Mouse (Mus musculus) testis, adult 2 months (tissue): ENCODE measurements around the gene D430041D05Rik. TPM values are rescaled to one million over a fixed set of nuclear protein-coding genes. Genes with fewer than 3 reads are reported as not detected.

Experiments
- H3K27ac ChIP-seq: fragments of 200-500 bp; 2 replicates; pipeline ENCODE4 v1.5.1; 2012; ENCODE audit warnings: low read depth, low read length; ENCODE audit not compliant: control insufficient read depth, insufficient read depth
- H3K27me3 ChIP-seq: fragments of 200-500 bp; 2 replicates; pipeline ENCODE4 v1.6.1; 2012; ENCODE audit warnings: mild to moderate bottlenecking, low read length, moderate library complexity; ENCODE audit not compliant: control insufficient read depth, insufficient read depth
- H3K36me3 ChIP-seq: fragments of 200-500 bp; 2 replicates; pipeline ENCODE4 v1.6.1; 2012; ENCODE audit warnings: mild to moderate bottlenecking, low read length; ENCODE audit not compliant: control insufficient read depth, insufficient read depth
- H3K4me1 ChIP-seq: fragments of 200-500 bp; 2 replicates; pipeline ENCODE4 v1.6.1; 2012; ENCODE audit warnings: low read length; ENCODE audit not compliant: control insufficient read depth, insufficient read depth
- H3K4me3 ChIP-seq: fragments of 200-500 bp; 2 replicates; pipeline ENCODE4 v1.5.1; 2012; ENCODE audit warnings: low read depth, mild to moderate bottlenecking, low read length, moderate library complexity, mixed read lengths; ENCODE audit not compliant: control insufficient read depth
- CTCF ChIP-seq: fragments of 200-500 bp; IDR thresholded peaks from 2 replicates; pipeline ENCODE4 v1.5.1; 2012; ENCODE audit warnings: low read depth, mild to moderate bottlenecking, inconsistent platforms, low read length, moderate library complexity; ENCODE audit not compliant: control insufficient read depth, insufficient read depth, insufficient replicate concordance
- POLR2A ChIP-seq: fragments of 200-500 bp; IDR thresholded peaks from 2 replicates; pipeline ENCODE4 v1.6.1; 2012; ENCODE audit warnings: low read depth, mild to moderate bottlenecking, inconsistent platforms, low read length, moderate library complexity; ENCODE audit not compliant: control insufficient read depth
- polyA plus RNA-seq: library from polyadenylated mRNA; depleted of rRNA; stranded (reverse); fragments of >200 nt; gene quantifications from 2 replicates; pipeline ENCODE4 v1.2.3, GENCODE M21; 2012

Gene D430041D05Rik
- polyA plus RNA-seq, 1 experiment = 0.27 TPM

DNA sequence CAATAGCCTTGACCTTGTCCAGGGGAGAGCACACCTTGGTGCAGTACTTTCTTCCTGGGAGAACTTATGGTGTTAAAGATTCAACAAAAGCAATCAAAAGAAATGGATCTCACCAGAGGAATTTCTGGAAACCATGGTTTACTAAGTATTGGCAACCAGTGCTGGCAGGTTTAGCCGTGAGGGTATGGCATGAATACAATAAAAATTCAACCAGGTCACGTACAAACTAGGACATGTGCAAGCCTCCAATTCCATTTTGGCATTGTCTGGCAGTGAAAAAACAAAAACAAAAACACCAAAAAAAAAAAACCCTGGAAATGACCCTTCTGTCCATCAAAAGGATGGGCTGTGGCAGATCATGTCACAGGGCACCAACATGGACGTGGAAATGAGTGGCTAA lies 256.9 kb downstream of the D430041D05Rik start:
- Histone ChIP-seq H3K4me3 (no peak overlapping the region), H3K27me3 (no peaks in the 10 kb centered on the region), H3K36me3 (no peaks in the 10 kb centered on the region), H3K4me1 (no peaks in the 10 kb centered on the region), H3K27ac (no peak overlapping the region)
- TF ChIP-seq POLR2A (no peak), CTCF (no peak)

DNA sequence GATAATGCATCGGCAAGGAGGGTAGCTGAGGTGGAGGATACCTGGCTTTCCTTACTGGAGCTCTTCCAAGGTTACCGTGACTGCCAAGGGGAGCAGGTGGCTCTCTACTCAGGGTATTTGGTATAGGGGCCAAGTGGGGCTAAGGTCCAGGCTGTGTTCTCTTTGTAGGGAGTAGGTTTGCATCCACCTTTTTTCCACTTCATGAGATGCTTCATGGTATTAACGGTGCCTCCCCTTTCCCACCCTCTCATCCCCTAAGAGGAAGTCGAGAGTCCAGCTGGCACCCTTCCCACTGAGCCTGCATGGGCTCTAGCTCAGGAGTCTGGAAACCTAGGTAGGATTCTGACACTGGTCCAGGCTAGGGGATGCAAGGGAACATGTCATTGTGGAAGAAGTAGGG lies 257.5 kb downstream of the D430041D05Rik start:
- Histone ChIP-seq H3K27ac (no peak overlapping the region), H3K36me3 (no peaks in the 10 kb centered on the region), H3K27me3 (no peaks in the 10 kb centered on the region), H3K4me3 (no peak overlapping the region), H3K4me1 (no peaks in the 10 kb centered on the region)
- TF ChIP-seq POLR2A (no peak), CTCF (no peak)

DNA sequence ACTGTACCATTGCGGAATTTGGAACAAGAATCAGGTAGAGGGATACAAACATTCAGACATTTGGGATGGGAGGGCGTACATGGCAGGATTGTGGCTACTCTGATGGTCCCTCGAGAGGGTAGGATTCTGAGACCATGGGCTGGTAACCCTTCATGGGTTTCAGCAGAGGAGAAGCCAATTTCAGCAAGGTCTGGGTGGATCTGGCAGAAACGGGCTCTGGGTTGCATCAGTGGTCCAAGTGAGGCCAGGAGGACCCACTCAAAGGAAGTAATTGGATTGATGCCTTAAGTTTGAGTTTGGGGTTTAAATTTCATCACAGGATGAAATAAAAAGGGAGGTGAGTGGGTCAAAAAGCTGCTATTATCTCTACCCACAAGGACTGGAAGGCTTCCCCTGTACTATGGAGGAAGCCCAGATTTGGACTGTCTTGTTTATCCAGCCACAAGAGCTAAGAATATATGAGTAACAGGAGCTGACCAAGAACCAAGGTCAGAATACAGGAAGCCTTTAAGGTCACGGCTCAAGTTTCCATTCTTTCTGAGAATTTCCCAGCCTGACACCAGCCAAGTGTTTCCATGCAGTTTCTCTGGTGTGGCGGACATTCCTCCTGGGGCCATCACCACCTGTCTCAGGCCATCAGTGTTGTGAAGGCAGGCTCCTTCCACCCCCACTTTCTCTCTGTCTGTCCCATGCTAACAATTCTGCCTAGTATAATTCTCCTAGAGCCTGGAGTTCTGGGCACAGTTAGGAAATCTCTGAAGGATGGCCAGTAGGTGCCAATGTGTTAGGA lies 260.0 kb downstream of the D430041D05Rik start:
- H3K27me3 ChIP-seq = no peaks in the 10 kb centered on the region
- H3K4me3 ChIP-seq = no peak overlapping the region
- H3K4me1 ChIP-seq = peaks cover 2% of the 10 kb centered on the region; the same call in 1 of the 2 replicates
- no peak overlapping the region for H3K27ac ChIP-seq
- TF ChIP-seq POLR2A = no peak
- no peak for TF ChIP-seq CTCF
- H3K36me3 ChIP-seq = no peaks in the 10 kb centered on the region

DNA sequence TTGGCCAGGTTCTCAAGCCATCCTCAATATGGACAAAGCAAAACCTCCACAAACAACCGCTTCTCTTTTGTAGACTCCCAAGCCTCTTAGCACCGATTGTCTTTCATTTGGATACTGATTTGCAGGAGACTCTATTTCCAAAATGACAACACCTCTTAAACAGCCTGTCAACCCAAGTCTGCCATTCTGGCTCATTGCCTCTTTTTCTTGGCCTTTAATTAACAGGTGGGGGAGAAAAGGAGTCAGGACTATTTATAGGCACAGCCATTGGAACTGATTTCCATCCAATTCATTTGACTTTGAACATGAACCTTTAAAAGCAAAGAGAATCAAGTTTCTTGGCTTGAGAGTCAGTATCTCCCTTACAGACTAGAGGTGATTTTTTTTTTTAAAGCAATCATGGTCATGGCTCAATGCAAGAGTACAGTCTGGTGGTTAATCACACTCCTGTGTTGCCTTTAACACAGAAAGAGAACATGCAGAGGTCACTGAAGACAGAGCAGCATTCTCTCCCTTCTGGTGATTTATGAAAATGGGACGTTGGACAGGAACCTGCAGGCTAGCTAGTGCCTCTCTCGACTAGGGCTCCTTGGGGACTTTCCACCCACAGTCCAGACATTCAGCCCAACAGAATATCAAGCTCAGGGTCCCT lies 262.8 kb downstream of the D430041D05Rik start:
- no peak overlapping the region for H3K27ac ChIP-seq

DNA sequence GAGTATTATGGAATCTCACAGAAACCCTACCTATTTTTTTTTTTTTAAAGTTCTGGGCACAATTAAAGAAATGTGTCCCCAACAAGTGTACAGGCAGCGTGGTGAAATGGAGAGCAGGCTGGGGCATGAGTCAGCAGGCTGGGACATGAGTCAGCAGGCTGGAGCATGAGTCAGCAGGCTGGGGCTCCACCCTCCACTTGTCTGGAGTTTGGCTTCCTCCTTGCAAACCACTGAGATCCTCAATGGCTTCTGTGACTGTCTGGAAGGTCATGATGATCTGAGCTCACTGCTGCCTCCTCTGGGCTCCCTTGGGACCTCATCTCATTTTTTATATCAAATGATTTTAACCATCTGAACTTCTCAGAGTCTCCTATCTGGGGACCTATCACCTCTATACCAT lies 264.8 kb downstream of the D430041D05Rik start:
- H3K27ac ChIP-seq = no peak overlapping the region
- TF ChIP-seq CTCF = no peak
- no peak for TF ChIP-seq POLR2A
- no peaks in the 10 kb centered on the region for H3K27me3 ChIP-seq
- H3K4me3 ChIP-seq = no peak overlapping the region
- no peaks in the 10 kb centered on the region for H3K36me3 ChIP-seq
- H3K4me1 ChIP-seq = peaks cover 5% of the 10 kb centered on the region

More for the DNA sequence above, 262.8 kb downstream of the D430041D05Rik start:
- Histone ChIP-seq H3K4me1 (peaks cover 2% of the 10 kb centered on the region; the same call in 1 of the 2 replicates), H3K36me3 (no peaks in the 10 kb centered on the region), H3K27me3 (no peaks in the 10 kb centered on the region), H3K4me3 (no peak overlapping the region)
- TF ChIP-seq POLR2A (no peak), CTCF (no peak)

- H3K4me3 ChIP-seq = no peak overlapping the region
- peaks cover 5% of the 10 kb centered on the region for H3K4me1 ChIP-seq
- H3K36me3 ChIP-seq = no peaks in the 10 kb centered on the region
- TF ChIP-seq CTCF = no peak
- no peak for TF ChIP-seq POLR2A
- no peaks in the 10 kb centered on the region for H3K27me3 ChIP-seq
- no peak overlapping the region for H3K27ac ChIP-seq
Observed at GRCm38 (mm10) chr2:104144004-104144403, 266.8 kb downstream of the D430041D05Rik start.

DNA sequence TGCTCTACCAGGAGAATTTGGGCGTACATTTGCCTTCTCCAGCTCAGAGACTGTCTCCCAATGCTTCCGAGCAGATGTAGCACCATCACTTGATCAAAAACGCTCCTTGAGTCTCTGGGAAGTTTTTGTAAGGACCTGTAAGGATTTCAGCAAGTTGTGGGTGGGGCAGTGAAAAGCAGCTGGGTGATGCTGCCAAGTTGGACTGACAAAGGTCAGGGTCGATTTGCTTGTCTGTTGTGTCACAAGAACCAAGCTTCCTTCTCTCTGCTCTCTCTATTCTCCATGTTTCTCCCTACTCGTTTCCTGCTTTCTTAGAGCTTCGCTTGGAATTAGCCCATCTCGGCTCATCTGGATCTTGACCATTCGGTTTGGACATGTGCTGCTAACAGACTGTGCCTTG lies 268.7 kb downstream of the D430041D05Rik start:
- Histone ChIP-seq H3K36me3 (no peaks in the 10 kb centered on the region), H3K27ac (no peak overlapping the region), H3K4me3 (no peak overlapping the region), H3K4me1 (peaks cover 3% of the 10 kb centered on the region), H3K27me3 (no peaks in the 10 kb centered on the region)
- no peak for TF ChIP-seq POLR2A
- TF ChIP-seq CTCF = no peak
